Mouse (Mus musculus) neural tube, embryonic 14.5 days (tissue): ENCODE measurements around the gene Tmem59l. TPM values are rescaled to one million over a fixed set of nuclear protein-coding genes. Genes with fewer than 3 reads are reported as not detected.
A peak's percentile ranks its signal among the peaks of the same experiment; 100 is the strongest.

Source experiments
- ATAC-seq: fragments of 200-750 bp; cut with Nextera tagmentation; 2 replicates; pipeline ENCODE4 v1.8.0; 2017; ENCODE audit warnings: low read depth, mild to moderate bottlenecking, moderate TSS enrichment, moderate library complexity
- H3K27ac ChIP-seq: fragments of 300-500 bp; sonication (generic); 2 replicates; pipeline ENCODE4 v1.5.1; 2014; ENCODE audit warnings: low read depth, mild to moderate bottlenecking, control low read depth, low read length, moderate library complexity, mixed read lengths
- H3K27me3 ChIP-seq: fragments of 300-500 bp; sonication (generic); 2 replicates; pipeline ENCODE4 v1.6.1; 2014; ENCODE audit warnings: low read length; ENCODE audit not compliant: control insufficient read depth, insufficient read depth
- H3K36me3 ChIP-seq: fragments of 300-500 bp; sonication (generic); 2 replicates; pipeline ENCODE4 v1.6.1; 2014; ENCODE audit warnings: low read length, mixed read lengths; ENCODE audit not compliant: control insufficient read depth, insufficient read depth
- H3K4me1 ChIP-seq: fragments of 300-500 bp; sonication (generic); 2 replicates; pipeline ENCODE4 v1.6.1; 2014; ENCODE audit warnings: low read length; ENCODE audit not compliant: control insufficient read depth, insufficient read depth
- H3K4me2 ChIP-seq: fragments of 300-500 bp; sonication (generic); 2 replicates; pipeline ENCODE4 v1.6.1; 2014; ENCODE audit warnings: mild to moderate bottlenecking, low read depth, low read length, control low read depth
- H3K4me3 ChIP-seq: fragments of 300-500 bp; sonication (generic); 2 replicates; pipeline ENCODE4 v1.5.1; 2014; ENCODE audit warnings: low read depth, low read length, control low read depth, mixed read lengths
- H3K9ac ChIP-seq: fragments of 300-500 bp; sonication (generic); replicated peaks from 2 replicates; pipeline ENCODE4 v1.6.1; 2014; ENCODE audit warnings: low read depth, mild to moderate bottlenecking, control low read depth, low read length, mixed read lengths
- H3K9me3 ChIP-seq: fragments of 300-500 bp; sonication (generic); 2 replicates; pipeline ENCODE4 v1.6.1; 2016; ENCODE audit warnings: low read length; ENCODE audit not compliant: control insufficient read depth
- WGBS: fragments of 180-500 bp; shearing (Covaris S2); extraction: QIAGEN DNeasy Blood & Tissue Kit; methylation state at CpG from one replicate; pipeline ENCODE4 v1.1.7; 2014; 5-methylcytosine and 5-hydroxymethylcytosine counted together
- polyA plus RNA-seq: library from polyadenylated mRNA; unstranded; fragments of >200 nt; fragmentation: Nextera tagmentation; extraction: Ambion mirVana; gene quantifications from 2 replicates; pipeline ENCODE4 v1.2.1, GENCODE M21; 2014

Gene Tmem59l
- 144 and 200 TPM in 2 replicates for polyA plus RNA-seq

- H3K27ac ChIP-seq = 0 out of 2 replicates have a peak within 1 kb of the TSS, but pooled peaks have one; percentile 7
- H3K4me3 ChIP-seq = peak within 1 kb of the TSS; percentile 57
These were observed at the start of gene Tmem59l for GRCm38 (mm10) chr8:70486941-70487520. Gene Tmem59l (minus strand): TSS chr8:70487358.

GRCm38 (mm10) chr8:70535701-70536100 is 48.5 kb upstream of the Tmem59l start:
- Histone ChIP-seq H3K9ac (no peak overlapping the region), H3K4me1 (peaks cover 9% of the 10 kb centered on the region), H3K36me3 (peaks cover 40% of the 10 kb centered on the region), H3K4me3 (no peak overlapping the region), H3K4me2 (no peak overlapping the region), H3K27me3 (no peaks in the 10 kb centered on the region), H3K27ac (no peak overlapping the region), H3K9me3 (no peaks in the 10 kb centered on the region)
- 92% methylated on average over 2 of the region's 2 CpGs for WGBS
- ATAC-seq = no peak

More at GRCm38 (mm10) chr8:70486941-70487520, at the start of gene Tmem59l:
- Histone ChIP-seq H3K27me3 (peaks cover 52% of the 10 kb centered on the region), H3K4me1 (peaks cover 19% of the 10 kb centered on the region), H3K4me2 (peak within 1 kb of the TSS; percentile 75), H3K9me3 (no peaks in the 10 kb centered on the region), H3K36me3 (peaks cover 5% of the 10 kb centered on the region; the same call in 1 of the 2 replicates), H3K9ac (peak within 1 kb of the TSS; percentile 78)
- WGBS = 4% methylated on average over 30 of the region's 33 CpGs
- peak; percentile 84 for ATAC-seq

GRCm38 (mm10) chr8:70535221-70535620 is 48.1 kb upstream of the Tmem59l start:
- no peak overlapping the region for H3K4me3 ChIP-seq
- no peak overlapping the region for H3K27ac ChIP-seq
- H3K36me3 ChIP-seq = peaks cover 40% of the 10 kb centered on the region
- 90% methylated on average over 3 of the region's 3 CpGs for WGBS
- no peak for ATAC-seq
- H3K9ac ChIP-seq = no peak overlapping the region
- no peaks in the 10 kb centered on the region for H3K27me3 ChIP-seq
- H3K4me2 ChIP-seq = no peak overlapping the region
- H3K4me1 ChIP-seq = peaks cover 4% of the 10 kb centered on the region; the same call in 1 of the 2 replicates
- no peaks in the 10 kb centered on the region for H3K9me3 ChIP-seq

DNA sequence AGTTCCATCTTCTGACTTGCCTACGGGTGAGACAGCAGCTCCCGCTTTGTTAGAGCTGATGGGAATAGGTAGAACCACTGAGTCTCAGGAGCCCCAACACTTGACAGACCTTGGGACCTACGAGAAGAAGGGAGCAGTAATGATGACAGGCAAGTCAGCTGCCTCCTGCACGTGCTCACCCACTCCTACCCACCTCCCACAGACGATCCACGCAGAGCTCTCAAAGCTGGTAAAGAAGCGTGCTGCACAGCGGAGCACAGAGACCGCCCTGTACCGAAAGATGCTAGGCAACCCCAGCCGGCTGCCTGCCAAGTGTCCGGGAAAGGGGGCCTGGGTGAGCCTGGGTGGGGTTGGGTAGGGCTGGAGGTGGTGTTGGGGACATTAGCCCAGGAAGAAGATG is 47.1 kb upstream of the Tmem59l start:
- H3K9ac ChIP-seq = no peak overlapping the region
- peaks cover 3% of the 10 kb centered on the region; the same call in 1 of the 2 replicates for H3K4me1 ChIP-seq
- H3K36me3 ChIP-seq = peaks cover 44% of the 10 kb centered on the region
- ATAC-seq = no peak
- 93% methylated on average over 12 of the region's 12 CpGs for WGBS
- H3K27me3 ChIP-seq = no peaks in the 10 kb centered on the region
- no peak overlapping the region for H3K4me3 ChIP-seq
- no peak overlapping the region for H3K27ac ChIP-seq
- no peak overlapping the region for H3K4me2 ChIP-seq
- no peaks in the 10 kb centered on the region for H3K9me3 ChIP-seq

DNA sequence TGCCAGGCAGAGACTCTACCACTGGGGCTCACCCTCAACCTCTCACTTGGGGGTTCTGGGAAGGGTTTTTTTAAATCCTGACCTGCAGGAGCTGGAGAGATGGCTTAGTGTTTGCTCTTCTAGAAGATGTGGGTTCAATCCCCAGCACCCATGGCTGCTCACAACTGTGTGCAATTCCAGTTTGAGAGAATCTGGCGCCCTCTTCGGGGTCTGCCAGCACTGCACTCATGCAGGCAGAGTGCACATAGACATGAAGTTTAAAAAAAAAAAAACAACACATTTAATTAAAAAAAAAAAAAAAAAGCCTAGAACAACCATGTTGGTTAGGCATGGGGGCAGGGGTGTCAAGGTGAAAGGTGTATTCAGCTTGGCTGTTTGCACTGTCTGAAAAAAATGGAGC is 43.2 kb upstream of the Tmem59l start:
- H3K36me3 ChIP-seq = peaks cover 39% of the 10 kb centered on the region
- H3K4me1 ChIP-seq = peaks cover 15% of the 10 kb centered on the region
- H3K9ac ChIP-seq = no peak overlapping the region
- no peak overlapping the region for H3K4me2 ChIP-seq
- WGBS = 91% methylated on average over 2 of the region's 2 CpGs
- no peak for ATAC-seq
- H3K27ac ChIP-seq = no peak overlapping the region
- H3K9me3 ChIP-seq = no peaks in the 10 kb centered on the region
- no peak overlapping the region for H3K4me3 ChIP-seq
- H3K27me3 ChIP-seq = no peaks in the 10 kb centered on the region

DNA sequence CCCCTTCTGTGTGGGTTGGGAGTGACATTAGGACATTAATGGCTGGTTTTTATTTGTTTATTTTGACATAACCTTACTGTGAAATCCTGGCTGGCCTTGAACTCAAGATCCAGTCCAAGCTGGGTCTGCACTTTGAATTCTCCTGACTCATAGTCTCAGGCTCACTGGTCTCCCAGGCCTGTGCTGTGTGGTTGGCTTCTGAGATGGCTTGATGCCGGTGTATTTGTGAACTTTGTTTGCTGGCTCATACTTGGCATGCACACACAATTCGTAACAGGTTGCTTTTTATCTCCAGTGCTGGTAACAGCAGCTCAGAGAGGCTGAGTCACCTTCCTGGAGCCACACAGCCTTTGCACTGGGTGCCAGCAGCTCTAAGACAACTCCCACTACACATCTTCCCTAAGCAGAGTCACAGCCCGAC is 42.6 kb upstream of the Tmem59l start:
- no peaks in the 10 kb centered on the region for H3K9me3 ChIP-seq
- no peak overlapping the region for H3K4me2 ChIP-seq
- H3K4me1 ChIP-seq = peaks cover 15% of the 10 kb centered on the region
- H3K36me3 ChIP-seq = peaks cover 35% of the 10 kb centered on the region
- no peak overlapping the region for H3K4me3 ChIP-seq
- WGBS = 93% methylated on average over 3 of the region's 3 CpGs
- H3K9ac ChIP-seq = no peak overlapping the region
- H3K27me3 ChIP-seq = no peaks in the 10 kb centered on the region
- ATAC-seq = no peak
- no peak overlapping the region for H3K27ac ChIP-seq

DNA sequence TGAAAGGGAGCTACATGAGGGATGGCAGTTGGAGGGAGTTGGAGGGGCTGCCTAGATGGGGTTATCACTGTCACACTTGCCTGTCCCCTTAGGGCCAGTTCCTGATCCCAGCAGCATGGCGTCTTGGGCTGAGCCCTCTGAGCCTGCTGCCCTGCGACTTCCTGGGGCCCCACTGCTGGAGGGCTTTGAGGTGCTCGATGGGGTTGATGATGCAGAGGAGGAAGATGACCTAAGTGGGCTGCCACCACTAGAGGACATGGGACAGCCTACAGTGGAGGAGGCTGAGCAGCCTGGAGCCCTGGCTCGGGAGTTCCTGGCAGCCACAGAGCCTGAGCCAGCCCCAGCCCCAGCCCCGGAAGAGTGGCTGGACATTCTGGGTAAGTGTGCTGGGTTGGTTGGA is 42.1 kb upstream of the Tmem59l start:
- Histone ChIP-seq H3K36me3 (peaks cover 33% of the 10 kb centered on the region), H3K27ac (no peak overlapping the region), H3K4me3 (no peak overlapping the region), H3K27me3 (no peaks in the 10 kb centered on the region), H3K9ac (no peak overlapping the region), H3K4me2 (no peak overlapping the region), H3K4me1 (peaks cover 15% of the 10 kb centered on the region), H3K9me3 (no peaks in the 10 kb centered on the region)
- WGBS = 90% methylated on average over 5 of the region's 5 CpGs
- no peak for ATAC-seq

- H3K4me1 ChIP-seq = peaks cover 15% of the 10 kb centered on the region
- no peak for ATAC-seq
- H3K9ac ChIP-seq = peak overlapping the region; percentile 95
- WGBS = 37% methylated on average over 13 of the region's 13 CpGs
- H3K9me3 ChIP-seq = no peaks in the 10 kb centered on the region
- peaks cover 27% of the 10 kb centered on the region for H3K36me3 ChIP-seq
- peak overlapping the region; percentile 90 for H3K4me2 ChIP-seq
- H3K4me3 ChIP-seq = peak overlapping the region; percentile 79
- no peaks in the 10 kb centered on the region for H3K27me3 ChIP-seq
- peak overlapping the region; percentile 89 for H3K27ac ChIP-seq
These were observed 41.1 kb upstream of the Tmem59l start for GRCm38 (mm10) chr8:70528182-70528797.

- peak; percentile 95 for ATAC-seq
- peak within 1 kb of the TSS; percentile 95 for H3K9ac ChIP-seq
- H3K4me2 ChIP-seq = peak within 1 kb of the TSS; percentile 90
- WGBS = under 1% methylated on average over 34 of the region's 61 CpGs
- H3K9me3 ChIP-seq = no peaks in the 10 kb centered on the region
- H3K36me3 ChIP-seq = peaks cover 23% of the 10 kb centered on the region
- H3K4me3 ChIP-seq = peak within 1 kb of the TSS; percentile 79
- H3K4me1 ChIP-seq = peaks cover 15% of the 10 kb centered on the region
- H3K27ac ChIP-seq = peak within 1 kb of the TSS; percentile 89
- H3K27me3 ChIP-seq = no peaks in the 10 kb centered on the region
These were observed 40.5 kb upstream of the Tmem59l start, which contains the start of the genes Fkbp8 and Kxd1 for GRCm38 (mm10) chr8:70527512-70528181. Gene Fkbp8 (plus strand): TSS chr8:70527724. Gene Kxd1 (minus strand): TSS chr8:70527956.
